Mouse (Mus musculus) layer of hippocampus, postnatal 14 days (tissue): Measurements from ENCODE around the gene Gstp2. TPM values are rescaled to one million over a fixed set of nuclear protein-coding genes. Genes with fewer than 3 reads are reported as not detected.

Experiments used
- DNase-seq, 2 experiments: peaks; one replicate each; pipeline ENCODE4 v3.0.0; 2021 to 2022; ENCODE audit warnings: low spot score in 2 of 2, mixed read lengths in 1 of 2
- total RNA-seq, 2 experiments: library from RNA; stranded (reverse); gene quantifications; 2 replicates each; pipeline ENCODE4 v1.2.3; 2021

Gstp2 gene
- total RNA-seq, 2 experiments from 2014 or later, result 25.9 to 48.3 TPM

DNA sequence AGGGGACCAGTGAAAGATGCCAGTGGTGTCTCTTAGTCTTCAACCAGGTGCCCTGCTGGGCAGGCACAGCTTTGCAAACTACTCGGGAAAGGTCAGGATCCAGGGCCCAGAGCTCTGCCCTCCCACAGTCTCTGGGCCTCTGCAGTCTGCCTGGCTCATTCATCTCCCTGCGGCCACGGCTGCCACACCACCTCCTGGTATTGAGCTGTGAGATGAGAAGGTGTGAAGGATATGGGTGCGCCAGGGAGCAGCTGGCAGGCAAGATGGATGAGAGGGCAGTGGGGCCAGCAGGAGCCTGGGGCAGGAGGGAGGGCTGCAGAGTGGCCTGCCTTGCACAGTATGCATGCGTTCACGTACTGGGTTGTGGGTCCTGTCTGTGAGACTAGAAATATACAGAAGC lies 55.0 kb downstream of the Gstp2 start:
- no peak for DNase-seq

Other genes with a start within 250 kb of the Gstp2 start
- gene Chka, start 194.2 kb downstream of the Gstp2 start, total RNA-seq, result 100 to 1,000 TPM in 1 of 2 experiments, 10 to 100 TPM in 1; 98.8 to 100 TPM
- 10 to 100 TPM; 15.4 to 20.2 TPM for gene Tcirg1, start 138.9 kb downstream of the Gstp2 start, total RNA-seq
- 100 to 1,000 TPM; 130 TPM for gene Ndufs8, start 133.2 kb downstream of the Gstp2 start, total RNA-seq
- 1 to 10 TPM; 2.8 TPM for gene Aldh3b1, start 116.2 kb downstream of the Gstp2 start, total RNA-seq
- 10 to 100 TPM; 17.1 to 18.1 TPM for gene Unc93b1, start 110.8 kb downstream of the Gstp2 start, total RNA-seq
- gene Aldh3b3, start 87.4 kb downstream of the Gstp2 start, total RNA-seq, result not detected
- gene Aldh3b2, start 73.7 kb downstream of the Gstp2 start, total RNA-seq, result 1 to 10 TPM in 1 of 2 experiments, under 1 TPM in 1; 0.98 to 1.9 TPM
- 1 to 10 TPM; 2.0 to 2.3 TPM for gene Acy3, start 59.5 kb downstream of the Gstp2 start, total RNA-seq
- not detected for gene Tbx10, start 53.3 kb downstream of the Gstp2 start, total RNA-seq
- gene Nudt8, start 45.4 kb downstream of the Gstp2 start, total RNA-seq, result 10 to 100 TPM; 12.3 to 12.5 TPM
- 1 to 10 TPM; 1.5 to 2.2 TPM for gene Gm49405, start 45.4 kb downstream of the Gstp2 start, total RNA-seq
- gene Doc2g, start 42.7 kb downstream of the Gstp2 start, total RNA-seq, result 1 to 10 TPM; 2.3 to 3.0 TPM
- 100 to 1,000 TPM; 234 to 250 TPM for gene Ndufv1, start 33.2 kb downstream of the Gstp2 start, total RNA-seq
- gene Gstp1, start 8.0 kb downstream of the Gstp2 start, total RNA-seq, result 100 to 1,000 TPM; 264 to 267 TPM
- gene Gstp3, start 13.5 kb upstream of the Gstp2 start, total RNA-seq, result not detected
- not detected for gene Cabp2, start 35.6 kb upstream of the Gstp2 start, total RNA-seq
- gene Cdk2ap2, start 51.2 kb upstream of the Gstp2 start, total RNA-seq, result 10 to 100 TPM; 25.0 to 34.1 TPM
- gene Pitpnm1, start 54.0 kb upstream of the Gstp2 start, total RNA-seq, result 100 to 1,000 TPM; 192 to 214 TPM
- gene Aip, start 79.8 kb upstream of the Gstp2 start, total RNA-seq, result 10 to 100 TPM; 73.9 to 83.2 TPM
- gene Gpr152, start 93.8 kb upstream of the Gstp2 start, total RNA-seq, result not detected
- gene Cabp4, start 98.0 kb upstream of the Gstp2 start, total RNA-seq, result not detected
- 100 to 1,000 TPM in 1 of 2 experiments, 10 to 100 TPM in 1; 91.1 to 102 TPM for gene Coro1b, start 102.6 kb upstream of the Gstp2 start, total RNA-seq
- 1 to 10 TPM in 1 of 2 experiments, under 1 TPM in 1; 0.99 to 2.5 TPM for gene Ptprcap, start 107.6 kb upstream of the Gstp2 start, total RNA-seq
- 10 to 100 TPM; 32.6 to 40.9 TPM for gene Rps6kb2, start 117.3 kb upstream of the Gstp2 start, total RNA-seq
- 1 to 10 TPM; 4.0 to 4.9 TPM for gene Carns1, start 129.5 kb upstream of the Gstp2 start, total RNA-seq
- 1 to 10 TPM in 1 of 2 experiments, under 1 TPM in 1; 0.74 to 1.8 TPM for gene Tbc1d10c, start 145.3 kb upstream of the Gstp2 start, total RNA-seq
- gene Ppp1ca, start 146.0 kb upstream of the Gstp2 start, total RNA-seq, result 100 to 1,000 TPM; 281 TPM
- gene Rad9a, start 155.6 kb upstream of the Gstp2 start, total RNA-seq, result 1 to 10 TPM; 6.6 to 6.7 TPM
- gene Clcf1, start 168.2 kb upstream of the Gstp2 start, total RNA-seq, result under 1 TPM; 0.88 to 0.90 TPM
- gene AC109138.7, start 168.3 kb upstream of the Gstp2 start, total RNA-seq, result not detected
- 10 to 100 TPM; 11.9 to 13.5 TPM for gene Pold4, start 185.9 kb upstream of the Gstp2 start, total RNA-seq
- gene Ssh3, start 223.2 kb upstream of the Gstp2 start, total RNA-seq, result 10 to 100 TPM; 51.6 to 55.7 TPM
- 10 to 100 TPM; 70.3 to 81.8 TPM for gene Ankrd13d, start 237.1 kb upstream of the Gstp2 start, total RNA-seq